Mouse (Mus musculus) hindbrain, embryonic 12.5 days (tissue): ENCODE data around the gene Rbfox1. TPM values are rescaled to one million over a fixed set of nuclear protein-coding genes. Genes with fewer than 3 reads are reported as not detected.

Experiments used
- ATAC-seq: fragments of 200-750 bp; cut with Nextera tagmentation; 2 replicates; pipeline ENCODE4 v1.8.0; 2017; ENCODE audit warnings: moderate TSS enrichment; ENCODE audit not compliant: low FRiP score
- H3K27ac ChIP-seq: fragments of 300-500 bp; sonication (generic); 2 replicates; pipeline ENCODE4 v1.5.1; 2016; ENCODE audit warnings: mild to moderate bottlenecking
- H3K27me3 ChIP-seq: fragments of 300-500 bp; sonication (generic); 2 replicates; pipeline ENCODE4 v1.6.1; 2016; ENCODE audit warnings: mild to moderate bottlenecking
- H3K36me3 ChIP-seq: fragments of 300-500 bp; sonication (generic); 2 replicates; pipeline ENCODE4 v1.6.1; 2016; ENCODE audit warnings: mild to moderate bottlenecking
- H3K4me1 ChIP-seq: fragments of 300-500 bp; sonication (generic); 2 replicates; pipeline ENCODE4 v1.6.1; 2016
- H3K4me2 ChIP-seq: fragments of 300-500 bp; sonication (generic); replicated peaks from 2 replicates; pipeline ENCODE4 v1.6.1; 2016; ENCODE audit warnings: mild to moderate bottlenecking
- H3K4me3 ChIP-seq: fragments of 300-500 bp; sonication (generic); 2 replicates; pipeline ENCODE4 v1.5.1; 2016; ENCODE audit warnings: mild to moderate bottlenecking
- H3K9ac ChIP-seq: fragments of 300-500 bp; sonication (generic); 2 replicates; pipeline ENCODE4 v1.6.1; 2016; ENCODE audit warnings: mild to moderate bottlenecking, moderate library complexity
- H3K9me3 ChIP-seq: fragments of 300-500 bp; sonication (generic); replicated peaks from 2 replicates; pipeline ENCODE4 v1.6.1; 2016; ENCODE audit warnings: mild to moderate bottlenecking
- WGBS: fragments of 180-500 bp; shearing (Covaris S2); methylation state at CpG from one replicate; pipeline ENCODE4 v1.1.7; 2016; 5-methylcytosine and 5-hydroxymethylcytosine counted together
- polyA plus RNA-seq: library from polyadenylated mRNA; unstranded; fragments of >200 nt; fragmentation: Nextera tagmentation; extraction: Ambion mirVana; gene quantifications from 2 replicates; pipeline ENCODE4 v1.2.1, GENCODE M21; 2016

Gene Rbfox1
- polyA plus RNA-seq, 1 experiment from 2014 or later: 50.1 TPM

DNA sequence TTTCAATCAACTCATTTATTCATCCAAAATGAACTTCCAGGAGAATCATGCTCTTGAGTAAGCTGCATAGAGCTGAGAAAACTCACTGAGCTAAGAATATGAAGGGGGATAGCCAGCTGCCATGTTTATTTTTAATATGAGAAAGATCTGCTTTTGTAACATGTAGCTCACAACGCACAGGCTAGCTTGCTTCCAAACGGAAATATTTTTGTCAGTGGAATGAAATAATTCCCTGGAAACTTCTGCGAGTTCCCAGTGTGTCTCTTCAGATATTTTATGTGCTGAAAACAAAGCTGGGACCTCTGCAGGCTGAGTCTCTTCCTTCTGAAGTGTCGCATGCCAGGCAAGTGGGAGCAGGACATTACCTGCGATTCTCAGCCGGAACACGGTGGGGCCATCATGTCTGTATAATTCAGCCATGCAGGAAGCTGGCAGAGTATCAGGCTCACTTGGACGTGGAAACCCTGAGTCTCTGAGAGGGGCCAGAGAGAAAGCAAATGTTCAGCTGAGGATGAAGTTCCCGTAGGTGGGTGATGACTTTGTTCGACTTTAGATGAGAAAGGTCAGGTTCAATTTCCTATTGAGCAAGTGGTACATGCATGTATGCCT is 190.4 kb downstream of the Rbfox1 start:
- Histone ChIP-seq H3K4me3 (no peak overlapping the region), H3K27ac (no peak overlapping the region), H3K4me1 (no peaks in the 10 kb centered on the region), H3K36me3 (no peaks in the 10 kb centered on the region), H3K9me3 (no peaks in the 10 kb centered on the region), H3K9ac (no peak overlapping the region), H3K27me3 (no peaks in the 10 kb centered on the region), H3K4me2 (no peak overlapping the region)
- no peak for ATAC-seq
- WGBS: 89% methylated on average over 10 of the region's 10 CpGs

- WGBS: 71% methylated on average over 4 of the region's 4 CpGs
- no peak overlapping the region for H3K27ac ChIP-seq
- no peak for ATAC-seq
These were observed 193.9 kb downstream of the Rbfox1 start for GRCm38 (mm10) chr16:6079017-6079416.

GRCm38 (mm10) chr16:6084701-6085365 is 199.7 kb downstream of the Rbfox1 start:
- no peak overlapping the region for H3K27ac ChIP-seq
- no peaks in the 10 kb centered on the region for H3K9me3 ChIP-seq
- H3K4me1 ChIP-seq: peaks cover 4% of the 10 kb centered on the region; the same call in 1 of the 2 replicates
- H3K4me3 ChIP-seq: no peak overlapping the region
- H3K4me2 ChIP-seq: no peak overlapping the region
- H3K36me3 ChIP-seq: no peaks in the 10 kb centered on the region
- H3K9ac ChIP-seq: no peak overlapping the region
- 82% methylated on average over 7 of the region's 7 CpGs for WGBS
- ATAC-seq: no peak
- no peaks in the 10 kb centered on the region for H3K27me3 ChIP-seq

More at GRCm38 (mm10) chr16:6079017-6079416, 193.9 kb downstream of the Rbfox1 start:
- Histone ChIP-seq H3K9me3 (no peaks in the 10 kb centered on the region), H3K9ac (no peak overlapping the region), H3K4me1 (no peaks in the 10 kb centered on the region), H3K36me3 (no peaks in the 10 kb centered on the region), H3K4me2 (no peak overlapping the region), H3K27me3 (no peaks in the 10 kb centered on the region), H3K4me3 (no peak overlapping the region)

- H3K27ac ChIP-seq: no peak overlapping the region
- no peak overlapping the region for H3K4me3 ChIP-seq
- no peak overlapping the region for H3K9ac ChIP-seq
- H3K4me1 ChIP-seq: peaks cover 4% of the 10 kb centered on the region; the same call in 1 of the 2 replicates
- H3K36me3 ChIP-seq: no peaks in the 10 kb centered on the region
- no peak overlapping the region for H3K4me2 ChIP-seq
- 57% methylated on average over 3 of the region's 3 CpGs for WGBS
- H3K27me3 ChIP-seq: no peaks in the 10 kb centered on the region
- no peaks in the 10 kb centered on the region for H3K9me3 ChIP-seq
- no peak for ATAC-seq
These were observed 201.0 kb downstream of the Rbfox1 start for GRCm38 (mm10) chr16:6086200-6086599.

DNA sequence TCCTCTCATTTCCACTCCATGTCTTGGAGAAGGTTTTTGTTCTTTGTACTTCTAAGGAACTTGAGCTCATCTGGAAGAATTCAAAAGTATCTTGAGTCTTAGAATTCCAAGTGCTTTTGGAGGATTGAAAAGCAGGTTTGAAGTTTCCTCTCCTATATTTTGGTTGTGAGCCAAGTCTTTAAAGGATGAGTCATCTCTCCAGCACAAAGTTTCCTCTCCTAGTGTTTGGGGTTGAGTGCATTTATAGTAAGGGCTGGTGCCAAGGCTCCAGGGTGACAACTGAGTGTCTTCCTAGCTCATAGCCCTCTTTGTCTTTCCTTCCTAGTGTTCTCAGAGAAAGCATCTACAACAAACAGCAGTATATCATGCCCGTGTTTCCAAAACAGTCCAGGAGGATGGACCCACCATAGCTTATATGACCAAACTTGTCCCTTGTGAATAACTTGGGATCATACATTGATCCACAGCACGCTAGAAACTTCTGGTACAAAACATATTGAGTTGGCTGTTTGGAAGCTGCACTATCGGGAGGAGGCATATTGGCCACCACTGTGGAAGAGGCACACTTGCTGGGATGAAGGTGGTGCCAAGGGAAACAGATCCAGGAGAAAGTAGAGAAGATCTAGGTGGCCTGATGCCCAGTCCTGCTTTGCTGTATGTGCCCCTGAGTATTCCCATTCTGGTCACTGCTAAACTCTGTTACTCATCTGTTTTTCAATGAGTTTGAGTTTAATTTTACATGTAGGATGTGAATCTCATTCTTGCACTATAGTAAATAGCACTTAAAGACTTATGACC is 206.4 kb downstream of the Rbfox1 start:
- H3K27me3 ChIP-seq: no peaks in the 10 kb centered on the region
- no peaks in the 10 kb centered on the region for H3K36me3 ChIP-seq
- H3K4me2 ChIP-seq: no peak overlapping the region
- no peak overlapping the region for H3K9ac ChIP-seq
- whole genome bisulfite sequencing: 87% methylated on average over 3 of the region's 3 CpGs
- ATAC-seq: no peak
- no peak overlapping the region for H3K27ac ChIP-seq
- no peaks in the 10 kb centered on the region for H3K4me1 ChIP-seq
- no peak overlapping the region for H3K4me3 ChIP-seq
- no peaks in the 10 kb centered on the region for H3K9me3 ChIP-seq

DNA sequence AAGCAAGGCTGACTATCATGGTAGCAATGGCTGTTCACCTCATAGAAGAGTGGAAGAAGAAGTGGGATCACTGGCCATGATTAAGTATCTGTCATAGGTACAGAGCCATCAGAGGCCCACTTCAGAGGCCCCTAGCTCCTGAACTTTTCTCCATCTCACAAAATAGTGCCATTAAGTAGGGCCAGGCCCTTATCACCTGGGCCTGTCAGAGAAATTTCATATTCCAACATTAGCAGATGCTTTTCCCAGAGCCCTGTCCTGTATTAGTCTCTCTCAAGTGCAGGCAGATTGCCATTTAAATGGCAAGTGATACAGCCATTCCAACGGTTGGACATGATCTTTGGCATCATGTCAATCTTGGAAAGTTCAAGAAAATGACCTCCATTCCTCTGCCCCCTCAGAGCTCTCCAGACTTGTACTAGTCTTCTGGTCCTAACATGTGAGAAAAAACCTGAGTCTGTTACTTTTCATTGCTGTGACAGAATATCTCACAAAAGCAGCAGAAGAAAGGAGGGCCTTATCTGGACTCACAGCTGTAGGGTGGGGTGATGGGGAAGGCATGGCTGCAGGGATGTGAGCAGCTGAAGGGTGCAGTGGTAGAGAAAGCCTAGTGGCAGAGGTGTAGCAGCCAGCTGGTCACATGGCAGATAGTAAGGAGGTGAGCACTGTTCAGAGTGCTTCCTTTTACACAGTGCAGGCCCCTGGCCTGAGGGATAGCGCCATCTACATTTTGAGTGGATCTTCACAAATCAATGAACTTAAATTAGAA is 210.6 kb downstream of the Rbfox1 start:
- Histone ChIP-seq H3K4me2 (no peak overlapping the region), H3K36me3 (no peaks in the 10 kb centered on the region), H3K4me1 (0 out of 2 replicates have a peak, but pooled peaks cover 3% of the 10 kb centered on the region), H3K27ac (no peak overlapping the region), H3K9ac (no peak overlapping the region), H3K4me3 (no peak overlapping the region), H3K9me3 (no peaks in the 10 kb centered on the region), H3K27me3 (0 out of 2 replicates have a peak, but pooled peaks cover 4% of the 10 kb centered on the region)
- 82% methylated on average over 2 of the region's 2 CpGs for WGBS
- peak; percentile 69; the same call in 1 of the 2 replicates for ATAC-seq

DNA sequence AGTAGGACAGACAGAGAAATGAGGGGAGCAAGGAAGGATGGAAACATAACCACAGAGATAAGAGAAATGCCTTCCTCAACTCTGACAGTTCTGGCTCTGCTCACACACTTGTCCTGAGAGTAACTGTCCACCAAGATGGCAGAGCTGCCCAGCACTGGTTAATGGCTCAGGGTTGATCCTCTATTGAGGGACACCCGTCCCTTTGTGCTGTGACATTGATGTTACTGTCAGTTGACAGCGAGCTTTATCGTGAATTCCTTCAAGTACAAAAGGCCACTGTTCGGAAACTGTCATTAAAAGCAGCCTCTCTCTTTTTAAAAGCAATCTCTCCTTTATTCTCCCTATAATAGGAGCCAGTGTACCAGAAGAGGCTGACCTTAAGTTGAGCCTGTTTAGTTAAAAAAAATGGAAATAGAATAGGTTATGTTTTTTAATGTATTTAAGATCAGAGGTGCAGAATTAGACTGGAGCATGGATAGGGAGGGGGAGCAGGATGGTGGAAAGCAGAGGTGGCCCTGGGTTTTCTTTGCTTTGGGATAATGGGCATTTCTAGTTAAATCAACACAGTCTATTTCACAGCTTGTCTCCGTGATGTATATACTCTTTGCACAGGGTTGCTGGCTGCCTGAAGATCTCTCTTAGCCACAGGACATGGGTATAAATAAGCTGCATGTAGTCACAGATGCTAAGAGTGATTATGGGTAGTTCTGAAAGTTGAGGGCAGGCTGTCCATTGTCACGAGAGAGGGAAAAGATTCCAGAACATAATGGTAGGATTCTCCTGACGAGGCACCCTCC is 212.3 kb downstream of the Rbfox1 start:
- H3K9ac ChIP-seq: no peak overlapping the region

DNA sequence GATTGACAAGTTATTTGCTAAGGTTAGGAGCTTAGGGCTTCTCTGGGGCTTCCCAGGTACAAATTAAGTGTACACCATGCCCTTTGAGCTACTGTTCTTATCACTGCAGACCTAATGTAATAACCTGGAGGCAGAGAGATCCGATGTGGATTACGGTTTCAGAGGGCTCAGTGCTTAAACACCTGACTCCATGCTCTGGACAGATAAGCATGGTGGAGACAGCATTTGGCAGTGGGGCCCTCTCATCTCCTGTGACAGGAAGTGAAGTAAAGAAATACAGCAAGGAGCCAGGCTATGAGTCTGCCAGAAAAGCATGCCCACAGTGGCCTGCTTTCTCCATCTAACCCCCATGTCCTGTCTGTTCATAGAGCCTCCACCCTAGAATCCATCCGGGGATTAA is 213.0 kb downstream of the Rbfox1 start:
- WGBS: 85% methylated on average over 3 of the region's 3 CpGs
- no peak for ATAC-seq
- H3K27ac ChIP-seq: no peak overlapping the region
- no peaks in the 10 kb centered on the region for H3K9me3 ChIP-seq
- no peak overlapping the region for H3K4me2 ChIP-seq
- H3K36me3 ChIP-seq: no peaks in the 10 kb centered on the region
- H3K9ac ChIP-seq: no peak overlapping the region
- H3K4me1 ChIP-seq: 0 out of 2 replicates have a peak, but pooled peaks cover 3% of the 10 kb centered on the region
- H3K4me3 ChIP-seq: no peak overlapping the region
- 0 out of 2 replicates have a peak, but pooled peaks cover 4% of the 10 kb centered on the region for H3K27me3 ChIP-seq

More for the DNA sequence above, 212.3 kb downstream of the Rbfox1 start:
- no peak overlapping the region for H3K4me2 ChIP-seq
- 0 out of 2 replicates have a peak, but pooled peaks cover 3% of the 10 kb centered on the region for H3K4me1 ChIP-seq
- ATAC-seq: no peak
- no peaks in the 10 kb centered on the region for H3K36me3 ChIP-seq
- WGBS: 30% methylated on average over 7 of the region's 7 CpGs
- H3K27me3 ChIP-seq: 0 out of 2 replicates have a peak, but pooled peaks cover 4% of the 10 kb centered on the region
- H3K9me3 ChIP-seq: no peaks in the 10 kb centered on the region
- no peak overlapping the region for H3K27ac ChIP-seq
- H3K4me3 ChIP-seq: no peak overlapping the region

GRCm38 (mm10) chr16:6099598-6099997 is 214.4 kb downstream of the Rbfox1 start:
- no peak for ATAC-seq
- Histone ChIP-seq H3K9ac (no peak overlapping the region), H3K4me3 (no peak overlapping the region), H3K4me2 (no peak overlapping the region), H3K27ac (no peak overlapping the region), H3K36me3 (no peaks in the 10 kb centered on the region), H3K9me3 (no peaks in the 10 kb centered on the region), H3K27me3 (0 out of 2 replicates have a peak, but pooled peaks cover 4% of the 10 kb centered on the region), H3K4me1 (0 out of 2 replicates have a peak, but pooled peaks cover 3% of the 10 kb centered on the region)
- WGBS: 58% methylated on average over 2 of the region's 2 CpGs

GRCm38 (mm10) chr16:6100421-6100877 is 215.3 kb downstream of the Rbfox1 start:
- H3K9me3 ChIP-seq: no peaks in the 10 kb centered on the region
- H3K4me2 ChIP-seq: no peak overlapping the region
- H3K27me3 ChIP-seq: 0 out of 2 replicates have a peak, but pooled peaks cover 4% of the 10 kb centered on the region
- no peak overlapping the region for H3K27ac ChIP-seq
- H3K36me3 ChIP-seq: no peaks in the 10 kb centered on the region
- no peak for ATAC-seq
- H3K4me1 ChIP-seq: 0 out of 2 replicates have a peak, but pooled peaks cover 3% of the 10 kb centered on the region
- H3K9ac ChIP-seq: no peak overlapping the region
- 73% methylated on average over 5 of the region's 5 CpGs for WGBS
- no peak overlapping the region for H3K4me3 ChIP-seq

- no peaks in the 10 kb centered on the region for H3K36me3 ChIP-seq
- no peak overlapping the region for H3K4me3 ChIP-seq
- H3K27ac ChIP-seq: no peak overlapping the region
- no peak overlapping the region for H3K4me2 ChIP-seq
- 82% methylated on average over 2 of the region's 2 CpGs for whole genome bisulfite sequencing
- H3K9me3 ChIP-seq: no peaks in the 10 kb centered on the region
- H3K27me3 ChIP-seq: 0 out of 2 replicates have a peak, but pooled peaks cover 4% of the 10 kb centered on the region
- no peak for ATAC-seq
- H3K4me1 ChIP-seq: no peaks in the 10 kb centered on the region
- H3K9ac ChIP-seq: no peak overlapping the region
These were observed 218.6 kb downstream of the Rbfox1 start for GRCm38 (mm10) chr16:6103713-6104112.
